Mouse (Mus musculus) retina, postnatal 1 day (tissue): ENCODE measurements around the gene Rhd.
A peak's percentile ranks its signal among the peaks of the same experiment; 100 is the strongest.
"Not testable (repeated sequence)": the region's sequence is repeated elsewhere in the genome, so short reads cannot be mapped to it uniquely, and the experiment has no call there.

Experiments
- DNase-seq: peaks from one replicate; pipeline ENCODE4 v3.0.0-alpha.2; 2012

Rhd gene

DNA sequence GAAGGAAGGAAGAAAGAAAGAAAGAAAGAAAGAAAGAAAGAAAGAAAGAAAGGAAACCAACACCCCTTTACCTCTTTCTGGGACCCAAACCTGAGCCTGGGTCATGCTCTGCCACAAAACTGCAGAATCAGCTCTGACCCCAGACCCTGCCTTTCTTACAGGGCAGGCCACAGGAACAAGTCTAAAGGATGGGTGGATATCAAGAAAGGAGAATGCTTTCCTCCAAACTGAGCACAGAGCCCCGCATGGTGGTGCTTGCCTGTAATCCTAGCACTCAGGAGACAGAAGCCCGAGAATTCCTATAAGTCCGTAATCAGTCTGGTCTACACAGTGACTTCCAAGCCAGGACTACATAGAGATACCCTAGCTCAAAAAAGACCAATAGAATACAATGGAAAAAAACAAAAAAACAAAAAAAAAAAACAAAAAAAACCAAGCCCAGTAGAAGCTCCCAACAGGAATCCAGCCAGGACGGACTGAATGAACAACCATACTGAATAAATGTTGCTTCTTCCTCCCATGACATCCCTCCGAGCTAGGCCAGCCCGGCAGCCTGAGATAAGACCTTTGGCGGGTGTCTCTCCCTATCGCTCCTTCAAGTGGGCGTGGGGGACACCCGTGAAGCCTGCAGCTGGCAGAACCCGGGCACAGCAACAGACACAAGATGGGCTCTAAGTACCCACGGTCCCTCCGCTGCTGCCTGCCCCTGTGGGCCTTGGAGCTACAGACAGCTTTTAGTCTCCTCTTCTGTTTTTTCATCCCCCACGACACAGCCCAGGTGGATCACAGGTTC lies at the start of gene Rhd:
Gene Rhd, plus strand, starts transcription at position 600 of the 793 bp plus-strand sequence.
- DNase-seq = no peak

DNA sequence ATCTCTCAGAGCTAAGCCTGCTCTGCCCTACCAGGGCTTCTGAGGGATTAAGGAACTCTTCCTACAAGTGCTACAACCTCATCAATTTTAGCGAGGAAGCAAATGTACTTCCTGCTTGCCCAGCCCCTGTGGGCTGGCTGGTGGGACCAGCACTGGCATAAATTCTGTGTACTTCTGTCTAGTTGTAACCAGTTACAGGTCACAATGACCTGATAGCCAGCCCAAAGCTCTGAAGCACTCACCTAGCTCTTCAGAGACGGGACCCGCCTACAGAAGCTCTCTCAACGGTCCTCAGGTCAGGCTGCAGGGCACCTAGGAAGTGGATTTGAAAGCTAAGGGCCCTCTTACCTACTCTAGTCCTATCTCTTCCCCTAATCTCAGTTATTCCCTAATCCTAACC lies 46.6 kb upstream of the Rhd start:
- no peak for DNase-seq

DNA sequence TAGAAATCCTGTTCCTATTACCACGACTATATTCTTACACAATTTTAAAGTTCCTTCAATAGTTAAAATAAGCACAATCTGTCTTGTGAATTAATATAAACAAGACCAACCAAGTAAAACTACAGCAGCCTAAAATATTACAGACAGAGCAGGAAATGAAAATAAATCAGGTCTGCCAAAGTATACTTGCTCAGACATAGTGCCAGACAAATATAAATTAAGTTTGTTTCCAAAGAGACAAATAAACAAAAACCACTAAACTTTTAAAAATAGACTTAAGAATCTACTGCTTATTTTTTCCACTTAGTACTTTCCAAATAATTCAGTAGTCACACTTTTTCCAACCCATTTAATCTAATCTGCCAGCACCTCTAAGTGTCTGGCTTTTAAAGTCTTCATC lies 43.3 kb upstream of the Rhd start:
- no peak for DNase-seq

DNA sequence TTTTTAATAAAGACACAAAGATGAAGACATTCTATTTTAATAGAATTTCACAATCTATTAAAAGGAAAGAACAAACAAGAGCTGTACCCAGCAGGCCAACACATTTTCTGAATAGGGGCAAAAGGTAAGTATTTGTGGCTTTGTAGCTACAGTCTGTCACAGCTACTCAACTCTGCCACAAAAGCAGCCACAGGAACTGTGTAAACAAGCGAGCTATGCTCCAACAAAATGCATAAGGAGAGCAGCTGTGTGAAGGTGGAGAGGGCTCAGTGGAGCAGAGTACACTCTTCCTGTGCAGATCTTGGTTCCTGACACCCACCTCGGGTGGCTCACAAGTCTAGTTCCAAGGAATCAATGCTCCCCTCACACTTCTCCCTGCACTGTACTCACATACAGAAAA lies 40.8 kb upstream of the Rhd start:
- no peak for DNase-seq

DNA sequence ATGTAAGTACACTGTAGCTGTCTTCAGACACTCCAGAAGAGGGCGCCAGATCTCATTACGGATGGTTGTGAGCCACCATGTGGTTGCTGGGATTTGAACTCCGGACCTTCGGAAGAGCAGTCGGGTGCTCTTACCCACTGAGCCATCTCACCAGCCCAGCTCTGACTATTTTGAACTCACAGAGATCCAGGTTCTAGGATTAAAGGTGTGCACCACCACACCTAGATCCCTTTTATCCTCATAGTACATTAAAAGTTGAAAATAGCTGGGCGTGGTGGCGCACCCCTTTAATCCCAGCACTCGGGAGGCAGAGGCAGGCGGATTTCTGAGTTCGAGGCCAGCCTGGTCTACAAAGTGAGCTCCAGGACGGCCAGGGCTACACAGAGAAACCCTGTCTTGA lies 38.5 kb upstream of the Rhd start:
- DNase-seq = not testable (repeated sequence)

DNA sequence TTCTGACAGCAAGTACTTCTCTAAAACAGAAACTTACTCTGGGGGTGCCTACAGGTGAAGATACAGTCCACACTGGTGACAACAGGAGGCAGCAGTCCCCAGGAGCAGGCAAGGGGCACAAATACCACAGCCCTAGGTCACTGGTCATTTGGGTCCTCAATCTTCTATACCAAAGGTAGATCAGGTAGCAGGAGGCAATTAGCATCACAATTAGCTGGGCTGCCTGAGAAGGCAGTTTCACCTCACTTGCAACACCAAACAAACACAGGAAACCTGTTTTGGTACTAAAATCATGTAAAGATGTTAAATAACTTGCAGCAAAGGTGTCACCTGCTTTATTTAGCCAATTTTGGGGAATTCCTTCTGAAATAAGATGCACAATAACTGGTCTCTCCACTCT lies 38.0 kb upstream of the Rhd start:
- DNase-seq = no peak

DNA sequence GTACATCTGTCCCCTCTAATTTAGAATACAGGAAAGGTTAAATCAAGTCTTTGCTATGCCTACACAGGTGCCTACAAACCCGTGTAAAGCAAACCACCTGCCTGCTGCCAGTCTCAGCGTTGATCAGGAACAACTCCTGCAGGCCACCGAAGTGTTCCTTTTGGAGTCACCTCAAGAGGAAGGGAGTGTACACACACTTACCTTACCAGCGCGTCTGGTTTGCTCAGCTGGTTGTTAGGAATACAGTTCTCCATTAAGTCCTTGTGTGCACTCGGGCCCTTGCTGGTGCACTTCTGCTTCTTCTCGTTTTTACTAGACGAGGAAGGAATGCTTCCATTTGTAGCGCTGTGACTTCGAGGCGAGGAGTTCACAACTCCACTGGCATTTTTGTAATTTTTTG lies 36.5 kb upstream of the Rhd start:
- no peak for DNase-seq

DNA sequence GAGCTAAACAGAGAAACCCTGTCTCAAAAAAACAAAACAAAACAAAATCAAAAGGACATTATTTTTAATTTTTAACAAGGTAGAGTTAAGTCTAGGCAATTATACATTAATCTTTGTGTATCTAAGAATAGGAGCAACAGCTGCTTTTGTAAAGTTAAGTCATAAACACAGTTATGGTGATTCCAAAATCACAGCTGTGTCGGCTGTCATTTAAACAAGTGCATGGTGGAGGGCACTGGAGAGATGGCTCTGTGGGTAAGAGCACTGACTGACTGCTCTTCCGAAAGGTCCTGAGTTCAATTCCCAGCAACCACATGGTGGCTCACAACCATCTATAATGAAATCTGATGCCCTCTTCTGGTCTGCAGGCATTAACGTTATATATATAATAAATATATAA lies 32.4 kb upstream of the Rhd start:
- DNase-seq = no peak

DNA sequence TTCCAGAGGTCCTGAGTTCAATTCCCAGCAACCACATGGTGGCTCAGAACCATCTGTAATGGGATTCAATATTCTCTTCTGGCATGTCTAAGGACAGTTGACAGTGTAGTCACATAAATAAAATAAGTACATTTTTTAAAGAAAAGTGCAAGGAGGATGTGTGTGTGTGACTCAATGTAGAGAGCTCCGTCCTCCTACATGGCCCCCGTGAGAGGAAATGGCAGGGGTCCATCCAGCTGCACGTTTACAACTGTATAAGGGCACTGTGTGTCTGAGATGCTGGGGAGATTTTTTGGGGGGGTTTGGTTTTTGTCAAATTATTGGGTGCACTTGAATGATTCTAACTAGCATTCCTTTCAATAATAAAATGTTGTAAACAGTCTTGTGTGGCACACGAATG lies 28.9 kb upstream of the Rhd start:
- DNase-seq = no peak

DNA sequence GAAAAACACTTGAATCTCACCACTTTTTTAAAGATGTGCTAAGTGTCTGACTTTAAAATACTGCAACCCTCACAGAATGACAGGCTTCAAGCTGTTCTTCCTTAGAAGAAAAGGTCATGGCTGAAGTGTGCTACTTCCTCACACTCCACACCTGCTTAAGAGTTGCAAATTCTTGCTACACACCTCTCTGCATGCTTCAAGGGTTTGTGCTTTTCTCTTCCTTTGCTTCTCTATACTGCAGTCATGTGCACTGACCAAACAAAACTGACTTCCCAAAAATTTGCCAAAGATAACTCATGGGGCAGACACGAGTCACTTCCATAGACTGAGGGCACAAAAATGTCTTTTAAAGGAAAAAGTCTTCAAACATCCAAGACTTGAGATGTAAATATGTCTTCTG lies 26.1 kb upstream of the Rhd start:
- no peak for DNase-seq

DNA sequence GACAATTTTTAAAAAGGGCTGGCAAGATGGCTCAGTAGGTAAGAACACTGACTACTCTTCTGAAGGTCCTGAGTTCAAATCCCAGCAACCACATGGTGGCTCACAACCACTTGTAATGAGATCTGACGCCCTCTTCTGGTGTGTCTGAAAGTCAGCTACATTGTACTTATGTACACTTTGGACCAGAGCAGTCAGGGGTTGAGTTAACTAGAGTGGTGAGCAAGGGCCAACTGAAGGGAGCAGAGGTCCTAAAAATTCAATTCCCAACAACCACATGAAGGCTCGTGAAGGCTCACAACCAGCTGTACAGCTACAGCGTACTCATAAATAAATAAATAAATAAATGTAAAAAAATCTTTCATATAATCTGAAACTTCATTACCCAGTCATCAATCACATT lies 25.6 kb upstream of the Rhd start:
- not testable (repeated sequence) for DNase-seq

DNA sequence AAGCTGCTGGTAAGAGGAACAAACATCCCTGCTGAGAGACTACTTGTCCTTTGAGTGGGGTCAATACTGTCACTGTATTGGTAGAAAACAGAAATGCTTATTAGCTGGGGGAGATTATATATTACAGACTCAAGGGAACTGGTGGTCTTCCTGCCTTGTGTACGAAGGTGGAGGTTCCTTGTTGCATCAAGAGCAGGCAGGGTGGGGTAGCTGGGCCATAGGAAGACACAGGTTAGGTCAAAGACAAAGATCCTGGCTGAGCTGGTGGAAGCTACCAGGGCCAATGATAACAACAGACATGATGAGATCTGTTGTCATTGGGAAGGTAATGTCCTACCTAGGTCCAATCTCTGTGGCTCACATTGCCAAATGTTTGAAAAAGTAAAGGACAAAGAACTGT lies 24.1 kb upstream of the Rhd start:
- no peak for DNase-seq

DNA sequence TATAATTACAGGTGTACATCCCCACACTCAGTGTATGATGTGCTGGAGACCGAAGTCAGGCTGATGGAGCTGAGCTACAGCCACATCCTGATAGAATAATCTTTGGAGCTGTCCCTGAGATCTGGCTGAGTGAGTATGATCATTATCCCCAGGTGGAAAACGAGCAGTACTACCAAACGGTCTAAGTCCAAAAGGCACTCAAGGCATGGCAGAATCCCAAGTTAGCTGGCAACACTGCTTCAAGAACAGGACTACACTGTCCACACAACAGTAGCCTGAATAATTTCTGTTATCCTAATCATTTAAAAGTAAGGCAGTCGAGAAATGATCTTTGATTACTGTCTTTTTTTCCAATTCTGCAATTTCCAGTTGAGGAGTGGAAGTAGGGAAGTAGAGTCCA lies 20.8 kb upstream of the Rhd start:
- DNase-seq = no peak

DNA sequence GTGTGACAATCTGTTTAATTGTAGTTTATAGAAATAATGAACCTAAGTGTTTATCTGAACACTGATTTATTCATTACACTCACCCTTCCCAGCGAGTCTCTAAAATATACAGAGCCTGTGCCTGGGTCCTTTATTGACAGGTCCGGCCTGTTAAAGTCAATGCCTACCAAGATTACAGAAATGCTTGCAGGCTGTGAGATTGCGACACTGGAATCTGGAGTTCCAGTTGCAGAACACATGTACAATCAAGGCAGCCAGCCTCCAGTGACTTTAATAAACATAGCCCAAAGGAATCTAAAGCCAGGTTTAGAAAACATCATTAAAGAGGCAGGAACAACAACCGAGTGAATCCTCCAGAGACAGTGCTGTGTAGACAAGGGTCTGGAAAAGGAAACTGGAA lies 16.7 kb upstream of the Rhd start:
- no peak for DNase-seq

DNA sequence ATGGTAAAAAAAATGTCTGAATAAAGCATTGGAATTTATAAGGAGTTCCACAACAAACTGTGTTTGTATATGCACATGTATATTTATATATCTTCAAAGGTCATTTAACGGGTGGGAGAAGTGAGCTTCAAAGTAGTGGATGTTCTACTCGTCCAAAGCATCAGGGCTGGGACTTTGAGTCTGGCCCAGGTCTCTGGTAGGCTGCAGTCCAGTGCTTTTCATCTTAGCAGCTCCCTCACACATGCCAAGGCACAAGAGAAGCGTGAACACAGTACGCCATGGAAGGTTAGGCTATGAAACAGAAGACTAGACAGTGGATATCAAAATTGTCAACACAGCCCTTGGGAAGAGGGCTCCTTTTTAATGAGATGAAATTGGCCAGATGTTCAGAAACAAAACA lies 13.8 kb upstream of the Rhd start:
- DNase-seq = no peak

DNA sequence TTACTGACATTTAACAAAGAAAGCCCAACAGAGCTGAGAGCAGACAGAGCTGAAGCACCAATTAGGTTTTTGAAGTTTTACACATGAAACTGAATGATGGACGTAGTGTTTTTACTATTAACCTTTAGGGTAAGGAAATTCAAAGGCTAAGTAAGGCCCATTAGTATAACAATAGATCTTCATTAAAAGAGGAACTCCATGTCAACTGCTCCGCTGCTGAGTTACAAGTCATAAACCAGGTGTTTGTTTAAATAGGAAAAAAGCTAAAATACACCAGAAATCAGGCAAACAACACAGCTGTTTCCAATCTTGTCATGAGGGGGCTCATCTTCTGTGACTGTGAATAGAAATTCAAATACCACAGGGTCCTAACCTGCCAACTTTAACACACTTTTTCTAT lies 13.1 kb upstream of the Rhd start:
- no peak for DNase-seq

DNA sequence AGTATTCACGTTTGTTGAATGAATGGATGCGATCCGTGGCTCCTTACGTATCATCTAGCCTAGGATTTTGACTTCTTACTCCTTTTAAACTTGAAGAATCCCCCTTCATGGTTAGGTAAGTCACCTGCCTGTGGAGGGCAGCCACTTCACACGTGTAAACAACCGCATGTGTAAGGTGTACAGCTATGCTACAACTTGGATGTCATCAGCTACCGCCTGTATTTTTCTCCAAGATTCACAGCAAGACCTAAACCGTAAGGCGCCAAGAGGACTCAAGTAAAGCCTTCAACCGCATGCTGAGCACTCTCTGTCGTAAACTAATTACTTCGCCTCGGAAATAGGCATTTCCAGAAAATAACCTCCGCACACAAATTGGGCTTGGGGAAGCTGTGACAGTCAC lies 12.5 kb upstream of the Rhd start:
- DNase-seq = no peak

DNA sequence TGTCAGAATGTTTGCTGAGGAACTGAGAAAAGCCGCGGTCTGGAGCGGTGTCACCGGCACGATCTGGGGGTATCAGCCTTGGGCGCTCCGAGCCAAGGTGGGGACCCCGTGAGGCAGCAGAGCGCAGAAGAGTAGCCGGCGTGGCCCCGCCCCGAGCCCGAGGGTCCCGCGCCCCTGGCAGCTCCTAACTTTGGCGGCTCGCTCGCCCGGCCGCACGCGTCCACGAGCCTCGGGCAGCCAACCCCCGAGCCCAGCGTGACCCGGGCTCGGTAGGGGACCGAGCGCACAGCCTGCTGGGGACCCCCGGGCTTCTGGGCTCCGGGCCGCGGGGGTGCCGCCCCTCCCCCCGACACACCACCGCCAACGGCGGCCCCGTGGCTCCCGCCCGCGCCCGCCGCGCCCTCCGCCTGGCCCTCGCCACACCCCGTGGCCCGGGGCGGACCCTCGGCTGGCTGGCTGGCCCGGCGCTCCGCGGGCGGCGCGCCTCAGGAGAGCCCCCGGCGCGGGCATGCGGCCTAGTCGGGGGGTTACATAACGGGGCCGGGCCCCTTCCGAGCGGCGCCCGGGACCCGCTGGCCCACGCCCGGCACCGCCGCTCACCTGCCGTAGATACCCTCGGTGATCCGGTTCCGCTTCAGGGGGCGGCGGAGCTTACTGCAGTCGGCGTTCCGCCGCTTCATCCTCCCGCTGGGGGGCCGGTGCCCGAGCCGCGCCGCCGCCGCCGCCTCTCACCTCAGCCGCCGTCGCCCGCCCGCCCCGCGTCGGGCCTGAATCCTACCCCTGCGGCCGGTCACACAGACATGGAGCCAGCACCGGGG lies 11.7 kb upstream of the Rhd start:
- DNase-seq = no peak

DNA sequence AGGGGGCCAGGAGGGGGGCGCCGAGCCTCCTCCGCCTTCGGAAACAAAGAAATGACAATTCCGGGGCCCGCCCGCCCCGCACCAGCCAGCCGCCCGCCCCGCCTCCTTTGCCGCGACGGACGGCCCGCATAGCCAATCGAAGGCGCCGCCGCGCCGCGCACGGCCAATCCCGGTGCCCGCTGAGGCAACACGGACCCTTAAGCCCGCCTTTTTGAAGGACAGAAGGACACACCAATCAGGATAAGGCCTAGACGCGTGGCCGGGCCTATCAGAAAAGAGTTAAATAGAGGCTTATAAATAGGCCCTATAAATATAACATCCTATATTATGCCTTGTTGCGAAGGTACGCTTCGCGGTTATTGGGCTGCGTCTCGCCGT lies 11.1 kb upstream of the Rhd start, which contains the start of gene Maco1:
Gene Maco1, minus strand, starts transcription at position 87 of the 378 bp plus-strand sequence.
- DNase-seq = peak; percentile 99

DNA sequence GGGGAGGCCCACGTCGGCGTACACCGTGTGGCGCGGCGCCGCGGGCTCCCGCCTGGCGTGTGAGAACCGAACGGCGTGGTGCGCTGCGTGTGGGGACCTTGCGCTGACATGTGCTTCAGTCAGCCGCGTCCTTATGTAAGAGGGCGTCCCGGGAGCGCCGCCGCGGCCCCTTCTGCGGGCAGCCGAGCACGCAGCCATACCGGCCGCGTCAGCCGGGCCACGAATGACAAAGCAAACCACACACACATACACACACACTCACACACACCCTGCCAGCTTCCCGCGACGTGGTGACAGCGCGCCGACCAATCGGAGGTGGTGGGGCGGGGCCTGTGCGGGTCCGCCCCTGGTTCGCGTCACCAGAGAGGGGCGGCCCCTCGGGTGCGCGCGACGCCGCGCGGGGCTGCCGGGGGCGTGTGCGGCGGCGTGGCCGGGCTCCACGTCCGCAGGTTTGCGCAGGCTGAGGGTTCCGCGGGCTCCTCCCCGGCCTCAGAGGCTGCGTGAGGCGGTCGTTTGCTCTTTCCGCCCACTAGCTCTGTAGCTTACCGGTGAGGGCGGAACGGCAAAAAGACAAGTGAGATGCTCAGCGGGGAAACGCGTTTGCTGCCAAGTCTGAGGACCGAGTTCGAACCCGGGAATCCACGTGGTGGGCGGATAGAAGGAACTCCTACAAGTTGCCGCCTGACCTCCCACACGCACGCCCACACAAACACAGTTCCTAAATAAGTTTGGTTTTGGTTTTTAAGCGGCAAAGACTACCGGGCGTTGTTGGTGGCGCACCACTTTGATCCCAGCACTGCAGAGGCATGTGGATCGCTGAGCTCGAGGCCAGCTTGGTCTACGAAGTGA lies 10.5 kb upstream of the Rhd start:
- DNase-seq = peak; percentile 96

DNA sequence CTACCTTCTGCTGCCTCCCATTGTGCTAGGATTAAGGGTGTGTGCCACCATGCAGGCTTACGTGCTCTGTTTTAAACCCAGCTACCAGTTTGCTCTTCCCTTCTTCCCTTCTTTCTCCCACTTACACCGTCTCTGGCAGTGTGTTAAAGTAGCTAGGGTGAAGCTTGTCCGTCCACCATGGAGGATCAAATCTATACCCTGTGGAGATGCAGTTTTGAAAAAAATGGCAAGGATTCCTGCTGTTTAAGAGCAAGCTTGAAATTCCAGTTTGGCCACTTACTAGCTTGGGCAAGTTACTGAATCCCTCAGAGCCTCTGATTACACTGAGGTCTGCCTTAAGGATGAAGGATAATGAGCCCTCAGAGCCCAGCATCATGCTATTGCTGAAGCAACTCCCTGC lies 9.0 kb upstream of the Rhd start:
- no peak for DNase-seq

DNA sequence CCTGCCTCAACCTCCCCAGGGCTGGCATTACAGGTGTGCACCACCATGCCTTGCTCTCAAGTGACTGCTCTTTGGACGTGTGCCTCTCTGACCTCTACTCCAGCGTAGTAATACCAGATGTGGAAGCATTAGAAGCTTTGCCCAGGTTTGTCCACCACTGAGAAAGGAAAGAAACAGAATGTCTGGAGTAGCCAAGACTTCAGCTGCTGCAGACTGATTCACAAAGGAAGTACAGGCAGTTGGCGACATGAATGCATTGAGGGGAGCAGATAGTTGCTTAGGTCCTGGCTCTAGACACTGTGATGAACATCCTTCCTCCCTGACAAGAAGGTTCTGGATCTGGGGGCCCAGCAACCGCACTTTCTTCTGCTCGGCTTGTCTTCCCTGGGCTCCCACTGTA lies 8.3 kb upstream of the Rhd start:
- no peak for DNase-seq

DNA sequence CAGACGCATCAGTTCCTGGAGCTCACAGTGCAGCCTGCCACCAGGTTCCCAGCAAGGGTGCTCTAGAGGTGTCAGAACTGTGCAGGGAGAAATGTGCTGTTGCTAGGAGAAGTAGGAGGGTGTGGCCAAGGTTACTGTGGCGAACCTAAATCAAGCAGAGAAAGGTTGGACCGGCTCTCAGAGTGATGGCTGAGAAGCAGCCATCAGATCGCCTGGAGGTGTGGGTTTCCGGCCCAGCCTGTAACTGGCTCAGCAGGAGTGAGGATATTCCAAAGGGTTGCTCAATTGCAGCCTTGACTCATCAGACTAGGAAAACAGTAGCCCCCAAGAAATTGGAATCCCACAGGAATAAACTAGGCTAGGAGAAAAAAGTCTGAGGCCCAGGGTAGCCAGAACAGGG lies 7.8 kb upstream of the Rhd start:
- no peak for DNase-seq

DNA sequence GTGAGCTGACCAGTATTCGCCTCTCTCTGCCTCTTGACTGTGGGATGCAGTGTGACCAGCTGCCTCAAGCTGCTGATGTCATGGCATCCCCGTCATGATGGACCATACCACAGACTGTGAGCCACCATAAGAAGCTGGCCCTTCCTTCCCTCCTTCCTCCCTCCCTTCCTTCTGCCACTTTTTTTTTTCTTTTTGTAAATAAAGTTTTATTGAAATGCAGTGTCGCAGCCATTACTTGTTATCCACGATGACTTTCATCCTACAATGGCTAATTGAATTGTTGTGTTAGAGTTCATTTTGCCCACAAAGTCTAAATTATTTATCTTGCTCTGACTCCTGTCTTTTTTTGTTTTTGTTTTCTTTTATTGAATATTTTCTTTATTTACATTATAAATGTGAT lies 5.8 kb upstream of the Rhd start:
- no peak for DNase-seq
